Mouse (Mus musculus) frontal cortex, postnatal 36 days (tissue): ENCODE data around the gene Usp49.

Experiments
- DNase-seq, 2 experiments: peaks; one replicate each; pipeline ENCODE4 v3.0.0; 2022; ENCODE audit warnings: low spot score in 2 of 2

Gene Usp49

DNA sequence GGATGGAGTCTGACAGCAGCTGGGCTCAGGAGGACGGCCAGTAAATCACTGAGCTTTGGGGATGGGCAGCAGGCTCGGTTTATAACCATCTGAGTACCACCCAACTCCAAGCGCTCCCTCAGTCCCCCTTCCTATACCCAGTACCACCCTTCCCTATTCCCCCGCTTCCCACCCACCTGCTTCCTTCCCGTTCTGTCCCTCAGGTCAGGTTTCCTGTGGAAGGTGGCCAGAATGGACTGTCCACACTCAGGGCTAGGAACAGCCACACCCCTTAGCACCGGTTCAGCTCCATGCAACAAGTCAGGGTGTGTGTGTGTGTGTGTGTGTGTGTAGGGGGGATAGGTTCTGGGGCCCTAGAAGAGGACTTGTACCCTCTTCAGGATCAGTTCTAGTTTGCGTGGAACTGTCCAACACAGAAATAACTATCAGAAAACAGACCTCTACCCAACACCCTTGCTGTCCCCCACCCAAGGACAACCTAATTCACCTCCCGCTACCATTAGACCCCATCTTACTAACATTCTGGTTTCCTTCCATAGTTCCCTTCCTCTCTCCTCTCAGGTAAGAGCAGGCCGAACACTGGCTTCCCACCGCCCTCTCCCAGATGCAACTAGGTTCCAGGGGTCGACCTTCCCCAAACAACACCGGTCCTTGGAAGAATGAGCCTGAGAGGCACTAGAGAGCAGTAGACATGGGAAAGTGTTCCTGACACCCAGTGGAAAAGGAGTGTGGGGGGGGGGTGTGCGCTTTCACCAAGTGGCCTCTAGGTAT, 63.4 kb downstream of the Usp49 start:
- DNase-seq = no peak

GRCm38 (mm10) chr17:47694442-47694502, 63.8 kb downstream of the Usp49 start, which contains the start of gene Gm21981:
TSS of gene Gm21981 (minus strand) at chr17:47694455.
- DNase-seq = no peak

- DNase-seq = peak; percentile 96
Measured at GRCm38 (mm10) chr17:47694503-47695336, 64.2 kb downstream of the Usp49 start, which contains the start of gene Prickle4. TSS of gene Prickle4 (minus strand) at chr17:47694736.

DNA sequence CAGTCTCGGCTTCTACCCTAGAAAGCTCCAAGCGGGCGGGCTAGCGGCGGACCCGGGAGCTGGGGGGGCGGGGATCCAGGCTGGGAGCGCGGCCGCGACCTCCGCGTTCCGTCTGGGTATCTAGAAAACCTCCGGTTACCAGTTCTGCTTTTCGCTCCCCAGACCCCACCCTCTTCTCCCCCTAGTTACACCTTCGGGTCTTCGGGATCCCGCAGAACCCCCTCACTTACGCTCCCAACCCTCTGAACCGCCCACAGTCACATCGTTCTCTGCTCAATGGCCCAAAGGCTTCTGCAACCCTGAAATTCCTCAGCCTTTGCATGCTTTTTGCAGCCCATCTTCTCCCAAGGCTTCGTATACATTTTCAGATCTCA, 64.8 kb downstream of the Usp49 start:
- DNase-seq = no peak

DNA sequence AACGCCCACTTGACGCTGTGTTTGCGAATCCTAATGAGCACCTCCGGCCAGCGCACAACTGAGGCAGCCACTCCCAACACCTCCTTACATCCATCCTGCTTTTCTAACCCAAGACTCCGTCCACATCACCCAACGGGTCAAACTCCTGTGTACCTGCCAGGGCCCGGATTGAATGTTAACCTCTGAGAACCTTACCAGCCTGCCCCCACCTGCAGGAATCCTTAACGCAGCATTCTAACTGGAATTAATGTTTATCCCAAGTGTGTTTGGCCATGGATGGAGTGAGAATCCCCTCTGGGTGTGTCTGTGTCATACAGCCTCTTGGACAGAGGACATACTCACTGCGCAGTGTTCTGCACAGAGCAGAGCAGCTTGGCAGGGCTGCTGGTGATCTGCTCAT, 67.7 kb downstream of the Usp49 start:
- no peak for DNase-seq

DNA sequence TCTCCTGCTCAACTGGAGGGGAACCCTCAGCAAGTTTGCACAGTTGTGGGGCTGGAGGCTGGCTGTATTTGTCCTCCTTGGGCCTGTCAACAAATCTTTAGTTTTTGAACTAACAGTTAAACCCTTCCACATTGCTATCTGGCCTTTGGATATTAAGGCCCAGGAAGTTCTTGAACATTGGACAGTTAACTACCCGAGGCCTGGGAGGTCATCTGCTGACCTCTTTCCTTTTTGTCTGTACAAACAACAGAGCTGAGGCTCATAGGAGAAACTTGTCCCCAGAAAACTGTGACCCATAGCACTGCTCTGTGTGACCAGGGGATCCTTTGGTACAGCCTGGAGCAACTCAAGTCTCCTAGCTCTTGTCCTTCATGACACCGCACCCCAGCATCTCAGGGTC, 68.6 kb downstream of the Usp49 start:
- DNase-seq = no peak

DNA sequence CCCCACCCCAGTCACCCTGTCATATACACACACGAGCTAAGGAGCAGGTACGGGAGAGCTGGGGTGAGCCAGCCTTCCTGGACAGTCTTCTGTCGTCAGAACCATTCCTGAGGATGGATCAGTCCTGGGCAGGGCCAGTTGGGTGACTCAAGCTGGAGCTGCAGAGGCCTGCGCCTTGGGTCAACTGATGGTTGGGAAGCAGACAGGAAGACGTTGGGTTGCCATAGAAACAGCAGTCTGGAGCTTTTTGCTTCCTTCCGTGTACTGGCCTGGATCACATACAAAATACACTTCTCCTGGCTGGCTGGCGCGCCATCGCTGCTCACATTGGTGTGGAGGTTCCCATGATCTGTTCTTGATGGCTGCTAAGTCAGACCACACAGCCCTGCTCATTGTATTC, 71.3 kb downstream of the Usp49 start:
- no peak for DNase-seq

GRCm38 (mm10) chr17:47702548-47703345, 72.3 kb downstream of the Usp49 start:
- no peak for DNase-seq

GRCm38 (mm10) chr17:47703556-47703955, 73.1 kb downstream of the Usp49 start:
- no peak for DNase-seq

DNA sequence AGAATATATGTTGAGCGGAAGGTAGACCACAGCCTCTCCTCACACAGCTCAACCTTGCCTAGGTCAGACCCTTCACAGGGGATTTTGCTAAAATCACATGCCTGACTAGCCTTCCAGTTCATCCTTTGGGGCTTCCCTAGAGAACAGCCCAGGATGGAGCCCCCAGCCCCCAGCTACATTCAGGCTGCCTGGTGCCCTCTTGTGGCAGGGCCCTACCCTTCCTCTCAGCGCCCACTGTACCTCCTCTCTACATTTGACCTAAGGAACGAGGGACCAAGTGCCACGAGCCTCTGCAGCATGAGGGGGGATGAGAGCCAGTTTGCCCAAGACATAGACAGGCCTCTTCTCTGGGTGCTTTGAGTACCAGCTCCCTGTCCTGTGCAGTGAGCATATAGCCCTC, 74.2 kb downstream of the Usp49 start:
- DNase-seq = no peak

GRCm38 (mm10) chr17:47706196-47706595, 75.7 kb downstream of the Usp49 start:
- DNase-seq = no peak

- DNase-seq = no peak
Measured at GRCm38 (mm10) chr17:47707961-47708360, 77.5 kb downstream of the Usp49 start.

DNA sequence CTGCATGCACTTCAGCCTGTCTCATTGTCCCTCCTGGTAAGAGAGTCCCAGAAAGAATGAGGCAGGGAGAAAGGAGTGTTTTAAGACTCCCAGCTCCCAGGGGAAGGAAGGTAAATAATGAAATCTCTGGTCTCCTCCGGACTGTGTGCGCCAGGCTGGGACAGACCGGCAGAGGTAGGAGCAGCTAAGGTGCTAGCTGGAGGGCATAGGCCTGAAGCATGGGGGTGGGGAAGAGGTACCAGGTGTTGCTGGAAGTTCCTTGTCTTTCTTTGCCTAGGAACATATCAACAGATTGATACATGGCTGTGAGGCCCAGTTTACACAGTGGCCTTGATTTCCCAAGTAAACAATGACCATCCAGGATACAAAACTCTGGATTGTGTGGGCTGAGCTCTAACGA, 78.5 kb downstream of the Usp49 start:
- DNase-seq = no peak

DNA sequence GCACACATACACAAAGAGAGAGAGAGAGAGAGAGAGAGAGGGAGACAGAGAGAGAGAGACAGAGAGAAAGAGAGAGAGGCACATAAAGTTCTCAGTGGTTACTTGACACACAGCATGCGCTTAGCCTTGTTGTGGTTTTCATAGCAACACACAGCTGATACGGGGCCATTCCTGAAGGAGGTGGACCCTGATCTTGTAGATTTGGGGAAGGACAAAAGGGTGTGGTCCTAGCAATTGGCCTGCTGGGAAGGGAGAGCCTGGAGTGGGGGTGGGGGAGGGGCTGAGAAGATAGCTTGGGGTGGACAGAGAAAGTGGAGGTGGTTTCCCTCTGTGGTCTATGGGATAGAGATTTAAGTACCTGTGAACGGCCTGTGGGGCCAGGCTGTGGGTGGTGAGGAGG, 79.5 kb downstream of the Usp49 start:
- DNase-seq = no peak

DNA sequence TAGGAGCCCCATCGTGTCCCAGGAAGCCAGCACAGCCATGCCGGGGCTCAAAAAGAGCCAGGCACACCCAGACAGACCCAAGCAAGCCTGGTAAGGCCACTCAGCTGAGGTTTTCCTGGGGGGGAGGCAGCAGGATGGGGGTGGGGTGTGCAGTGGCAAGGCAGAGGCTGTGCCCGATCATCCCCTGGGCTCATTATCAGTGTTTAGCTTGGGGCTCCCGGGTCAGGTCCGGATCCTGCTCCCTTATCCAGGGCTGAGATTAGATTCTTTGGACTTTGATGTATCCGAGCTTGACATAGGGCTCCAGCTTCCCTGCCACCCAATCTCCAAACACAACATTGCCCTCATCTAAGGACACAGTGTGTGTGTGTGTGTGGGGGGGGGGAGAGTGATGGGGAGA, 81.4 kb downstream of the Usp49 start:
- no peak for DNase-seq

- DNase-seq = no peak
Measured at GRCm38 (mm10) chr17:47712889-47713571, 82.5 kb downstream of the Usp49 start.

- no peak for DNase-seq
Measured at GRCm38 (mm10) chr17:47715037-47715436, 84.5 kb downstream of the Usp49 start.

DNA sequence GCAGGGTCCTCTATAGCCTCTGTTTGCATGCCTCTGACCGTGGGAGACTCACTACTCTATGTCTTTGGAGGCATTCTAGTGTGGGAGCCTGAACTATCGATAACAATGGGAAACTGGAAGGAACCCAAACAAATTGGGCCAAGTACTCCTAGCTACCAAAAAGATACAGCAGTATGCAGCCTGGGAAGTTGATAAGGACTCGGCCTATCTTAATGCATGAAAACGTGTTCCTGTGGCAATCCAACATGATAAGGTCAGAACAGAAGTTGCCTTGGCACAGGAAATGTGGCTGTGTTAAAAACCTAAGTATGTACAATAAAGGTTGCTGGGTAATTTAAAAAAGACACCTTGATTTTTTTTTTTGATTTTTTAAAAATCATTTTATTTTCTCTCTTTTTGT, 90.7 kb downstream of the Usp49 start:
- no peak for DNase-seq

GRCm38 (mm10) chr17:47726566-47726965, 96.1 kb downstream of the Usp49 start, which contains the start of gene Pgc:
TSS of gene Pgc (plus strand) at chr17:47726842.
- DNase-seq = no peak

DNA sequence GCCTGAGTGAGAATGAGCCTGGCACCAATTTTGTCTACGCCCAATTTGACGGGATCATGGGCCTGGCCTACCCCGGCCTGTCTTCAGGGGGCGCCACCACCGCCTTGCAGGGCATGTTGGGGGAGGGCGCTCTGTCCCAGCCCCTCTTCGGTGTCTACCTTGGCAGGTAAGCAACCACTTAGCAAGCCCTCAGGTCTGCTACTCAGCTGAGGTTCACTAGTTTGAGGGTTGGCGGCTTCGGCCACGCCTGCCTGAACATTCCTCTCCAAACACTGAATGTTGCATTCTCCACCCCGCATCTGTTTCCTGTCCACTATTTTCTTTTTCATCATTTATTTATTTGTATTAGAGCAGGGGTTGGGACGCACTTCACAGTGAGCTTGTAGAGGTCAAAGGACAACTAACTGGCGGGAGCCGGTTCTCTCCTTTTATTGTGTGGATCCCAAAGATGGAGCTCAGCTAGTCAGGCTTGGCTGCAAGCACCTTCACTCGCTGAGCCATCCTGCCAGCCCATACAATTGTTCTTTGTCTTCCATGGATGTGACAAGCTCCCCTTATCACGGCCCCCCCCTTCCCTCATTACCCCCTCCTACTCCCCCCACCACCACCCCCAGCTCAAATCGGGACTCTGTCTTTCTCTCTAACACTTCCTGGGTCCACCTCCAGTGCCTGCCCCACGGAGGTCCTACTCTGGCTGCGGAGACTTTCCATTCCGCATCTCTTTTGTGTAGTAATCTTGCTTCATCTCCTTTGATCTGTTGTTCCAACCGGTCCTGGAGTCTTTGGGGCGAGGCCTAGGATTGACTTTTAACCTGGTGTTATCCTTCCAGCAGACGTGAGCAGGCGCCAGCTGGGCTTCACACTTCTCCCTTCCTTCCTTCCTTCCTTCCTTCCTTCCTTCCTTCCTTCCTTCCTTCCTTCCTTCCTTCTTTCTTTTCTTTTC, 100.4 kb downstream of the Usp49 start:
- DNase-seq = no peak

DNA sequence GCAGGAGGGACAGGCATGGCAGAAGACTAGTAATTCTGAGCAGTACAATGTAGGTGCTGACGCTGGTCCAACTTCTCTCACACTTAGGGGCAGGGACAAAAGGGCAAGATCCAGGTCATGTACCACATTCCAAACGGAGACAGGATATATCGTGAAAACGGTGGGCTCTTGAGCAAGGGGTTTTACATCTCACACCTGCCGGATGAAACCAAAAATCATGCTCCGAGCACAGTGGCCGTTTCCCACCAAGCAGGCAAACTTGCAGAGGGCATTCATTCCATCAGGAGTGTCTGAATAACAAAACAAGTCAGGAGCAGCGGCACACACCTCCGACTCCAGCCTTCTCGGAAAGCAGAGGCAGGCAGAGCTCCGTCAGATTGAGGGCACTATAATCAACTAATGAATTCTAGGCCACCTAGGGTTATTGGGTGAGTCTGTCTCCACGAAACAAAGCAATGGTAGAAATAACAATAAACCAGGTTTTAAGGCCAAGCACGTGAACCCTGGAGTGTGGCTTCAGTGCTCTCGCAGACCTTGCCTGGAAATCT, 105.1 kb downstream of the Usp49 start:
- no peak for DNase-seq
